Comparison of ENCODE assay signal across 16 mouse cellular contexts in genomic region chr8:9656901-9657300, GRCm38 (mm10).
"Had no signal": no experiment of that assay in that cellular context is flagged by ENCODE, and none has a peak within 500 bp of the region (broad histone marks: within the 10 kb centered on the region; RNA-seq: fewer than 3 reads in every experiment).

No protein-coding gene starts in this region.

- H3K4me2 ChIP-seq: intestine, embryonic 15.5 days; kidney, embryonic 15.5 days; liver, embryonic 13.5 days; midbrain, embryonic 11.5 days had no signal

- H3K27ac ChIP-seq: intestine, embryonic 15.5 days; kidney, embryonic 15.5 days; liver, embryonic 13.5 days; stomach, postnatal 0 days had no signal

- DNase-seq: kidney, adult 11 months; kidney, adult 8-10 months; kidney, postnatal 10 days; kidney, postnatal 36 days; layer of hippocampus, postnatal 36 days; liver, embryonic 13.5 days; lung, adult 2 months; lung, postnatal 14 days; lung, postnatal 4 days; midbrain, embryonic 14.5 days; right cerebral cortex, postnatal 14 days; thymus, postnatal 36 days had no signal

- H3K9me3 ChIP-seq: intestine, embryonic 15.5 days; kidney, embryonic 15.5 days; liver, embryonic 13.5 days had no signal

- H3K27me3 ChIP-seq: intestine, embryonic 15.5 days; kidney, embryonic 15.5 days; liver, embryonic 13.5 days had no signal

- H3K4me3 ChIP-seq: intestine, embryonic 15.5 days; kidney, embryonic 15.5 days; liver, embryonic 13.5 days had no signal

- ATAC-seq: intestine, embryonic 15.5 days had no signal

- H3K4me1 ChIP-seq: intestine, embryonic 15.5 days; kidney, embryonic 15.5 days; liver, embryonic 13.5 days had no signal

- H3K36me3 ChIP-seq: intestine, embryonic 15.5 days; kidney, embryonic 15.5 days; liver, embryonic 13.5 days had no signal

- H3K9ac ChIP-seq: intestine, embryonic 15.5 days; kidney, embryonic 15.5 days; liver, embryonic 13.5 days had no signal
